In the genomic region with DNA sequence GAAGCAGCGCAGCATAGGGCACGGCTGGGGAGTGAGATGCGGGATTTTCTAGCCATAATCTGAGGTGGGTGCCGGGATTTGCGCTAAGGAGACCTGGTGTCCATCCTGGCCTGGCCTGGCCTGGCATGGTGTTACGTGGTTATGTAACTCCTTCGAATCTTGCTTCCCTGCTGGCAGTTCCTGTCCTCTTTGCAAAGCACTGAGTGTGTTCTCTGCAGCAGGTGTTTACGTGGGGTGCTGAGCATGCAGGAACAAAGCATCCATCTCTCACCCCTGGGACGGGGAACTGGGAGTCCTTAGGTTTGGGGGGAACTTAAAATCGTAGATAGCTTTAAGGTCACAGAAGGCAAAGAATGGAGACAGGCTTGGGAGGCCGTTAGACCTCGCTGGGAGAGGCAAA, we compare ENCODE assay signal across 9 mouse cellular contexts. TPM values are rescaled to one million over a fixed set of nuclear protein-coding genes. Genes with fewer than 3 reads are reported as not detected.
DNase-seq lines count a peak whose midpoint lies in the region; ATAC-seq and TF ChIP-seq lines count a peak whose summit lies in the region.
"Had no signal": no experiment of that assay in that cellular context is flagged by ENCODE, and none has a peak within 500 bp of the region (broad histone marks: within the 10 kb centered on the region; RNA-seq: fewer than 3 reads in every experiment).

No protein-coding gene starts in this region.

- TF ChIP-seq POLR2A in thymus, adult 2 months (IDR thresholded peaks at IDR 0.05; ENCODE audit: control insufficient read depth, extremely low read depth, insufficient read depth, low read length, poor library complexity), result no peak

- no peaks in the 10 kb centered on the region; the same call in 1 of the 2 replicates for H3K36me3 ChIP-seq in midbrain, embryonic 13.5 days
- no peaks in the 10 kb centered on the region for H3K36me3 ChIP-seq in midbrain, embryonic 16.5 days (ENCODE audit: control insufficient read depth, insufficient read depth, low read length)
- no peaks in the 10 kb centered on the region for H3K36me3 ChIP-seq in hindbrain, embryonic 12.5 days
- no peaks in the 10 kb centered on the region for H3K36me3 ChIP-seq in thymus, adult 2 months (ENCODE audit: control insufficient read depth, insufficient read depth, low read length)

- H3K27me3 ChIP-seq in midbrain, embryonic 13.5 days, result no peaks in the 10 kb centered on the region
- H3K27me3 ChIP-seq in midbrain, embryonic 16.5 days (ENCODE audit: control insufficient read depth, insufficient read depth, low read depth, low read length), result no peaks in the 10 kb centered on the region
- no peaks in the 10 kb centered on the region for H3K27me3 ChIP-seq in hindbrain, embryonic 12.5 days
- no peaks in the 10 kb centered on the region for H3K27me3 ChIP-seq in thymus, adult 2 months (ENCODE audit: control insufficient read depth, insufficient read depth, low read length)

- no peak for TF ChIP-seq CTCF in thymus, adult 2 months (IDR thresholded peaks at IDR 0.05; ENCODE audit: borderline replicate concordance, control insufficient read depth, extremely low read depth, insufficient read depth, low read length, poor library complexity)

- H3K27ac ChIP-seq in midbrain, embryonic 13.5 days, result peak overlapping the region; percentile 8; the same call in 1 of the 2 replicates
- no peak overlapping the region for H3K27ac ChIP-seq in midbrain, embryonic 16.5 days (ENCODE audit: low read length)
- peak overlapping the region; percentile 55; the same call in 1 of the 2 replicates for H3K27ac ChIP-seq in hindbrain, embryonic 12.5 days
- H3K27ac ChIP-seq in thymus, adult 2 months (ENCODE audit: control insufficient read depth, insufficient read depth, low read length), result peak overlapping the region; percentile 80

- peak; percentile 36 to 46 for DNase-seq in cerebellum, adult 18-20 months
- DNase-seq in thymus, adult 2 months, result peak; percentile 43
- no peak for DNase-seq in layer of hippocampus, adult 8-10 months (ENCODE audit: low spot score in 2 of 2)
- no peak for DNase-seq in kidney, adult 18-20 months

- no peak overlapping the region for H3K9ac ChIP-seq in midbrain, embryonic 13.5 days (replicated peaks)
- no peak overlapping the region for H3K9ac ChIP-seq in midbrain, embryonic 16.5 days (ENCODE audit: low read depth, low read length)
- H3K9ac ChIP-seq in hindbrain, embryonic 12.5 days, result no peak overlapping the region

- ATAC-seq in cerebellum, adult (ENCODE audit: insufficient number of reproducible peaks, low FRiP score, low TSS enrichment), result no peak
- ATAC-seq in midbrain, embryonic 13.5 days, result no peak
- ATAC-seq in midbrain, embryonic 16.5 days, result no peak
- ATAC-seq in hindbrain, embryonic 12.5 days (ENCODE audit: low FRiP score), result no peak

- no peak overlapping the region for H3K4me2 ChIP-seq in midbrain, embryonic 13.5 days (replicated peaks)
- no peak overlapping the region for H3K4me2 ChIP-seq in midbrain, embryonic 16.5 days (ENCODE audit: low read length)
- no peak overlapping the region for H3K4me2 ChIP-seq in hindbrain, embryonic 12.5 days (replicated peaks)

- WGBS in midbrain, embryonic 13.5 days, result 74% methylated on average over 12 of the region's 12 CpGs
- 72% methylated on average over 12 of the region's 12 CpGs for WGBS in midbrain, embryonic 16.5 days
- WGBS in hindbrain, embryonic 12.5 days, result 76% methylated on average over 12 of the region's 12 CpGs
- 46% methylated on average over 12 of the region's 12 CpGs for WGBS in thymus, adult 2 months

- H3K4me3 ChIP-seq in midbrain, embryonic 13.5 days (replicated peaks), result no peak overlapping the region
- H3K4me3 ChIP-seq in midbrain, embryonic 16.5 days (ENCODE audit: low read depth, low read length), result no peak overlapping the region
- no peak overlapping the region for H3K4me3 ChIP-seq in hindbrain, embryonic 12.5 days
- no peak overlapping the region for H3K4me3 ChIP-seq in thymus, adult 2 months (ENCODE audit: control insufficient read depth, insufficient read depth, low read length)

- H3K9me3 ChIP-seq in midbrain, embryonic 13.5 days, result no peaks in the 10 kb centered on the region
- H3K9me3 ChIP-seq in midbrain, embryonic 16.5 days (replicated peaks; ENCODE audit: control insufficient read depth, low read length, poor library complexity, severe bottlenecking), result no peaks in the 10 kb centered on the region
- no peaks in the 10 kb centered on the region for H3K9me3 ChIP-seq in hindbrain, embryonic 12.5 days (replicated peaks)

- peaks cover 49% of the 10 kb centered on the region for H3K4me1 ChIP-seq in midbrain, embryonic 13.5 days (replicated peaks)
- H3K4me1 ChIP-seq in midbrain, embryonic 16.5 days (ENCODE audit: control insufficient read depth, insufficient read depth, low read length), result peaks cover 24% of the 10 kb centered on the region
- peaks cover 55% of the 10 kb centered on the region for H3K4me1 ChIP-seq in hindbrain, embryonic 12.5 days
- peaks cover 66% of the 10 kb centered on the region for H3K4me1 ChIP-seq in thymus, adult 2 months (replicated peaks; ENCODE audit: control insufficient read depth, insufficient read depth, low read length)

RNA-seq across cellular contexts. Expression of gene C1qtnf9, which starts 28.3 kb away (rescaled TPM):
- polyA plus RNA-seq in midbrain, embryonic 13.5 days (2015; fragmentation: Nextera tagmentation; extraction: Ambion mirVana), result 0.10 TPM in 1 of 2 replicates, not detected in the other
- not detected in 2 replicates for polyA plus RNA-seq in midbrain, embryonic 16.5 days (2015; fragmentation: Nextera tagmentation; extraction: Ambion mirVana)
- polyA plus RNA-seq in hindbrain, embryonic 12.5 days (2016; fragmentation: Nextera tagmentation; extraction: Ambion mirVana), result 0.20 and 0.43 TPM in 2 replicates
- 2.7 and 4.1 TPM in 2 replicates for polyA plus RNA-seq in thymus, adult 2 months (2012; rRNA removed)
- total RNA-seq in layer of hippocampus, adult 8-10 months (2022), result under 1 TPM in 3 of 4 experiments, not detected in 1; 0.20 to 0.34 (median 0.23) TPM
- total RNA-seq: granulocyte monocyte progenitor cell, adult 5-6 weeks had no signal

RNA-seq across cellular contexts. Expression of gene Mipep, which starts 44.8 kb away (rescaled TPM):
- polyA plus RNA-seq in midbrain, embryonic 13.5 days (2015; fragmentation: Nextera tagmentation; extraction: Ambion mirVana), result 17.2 and 18.1 TPM in 2 replicates
- polyA plus RNA-seq in midbrain, embryonic 16.5 days (2015; fragmentation: Nextera tagmentation; extraction: Ambion mirVana), result 20.3 and 20.7 TPM in 2 replicates
- polyA plus RNA-seq in hindbrain, embryonic 12.5 days (2016; fragmentation: Nextera tagmentation; extraction: Ambion mirVana), result 21.4 and 22.3 TPM in 2 replicates
- 10.3 and 13.7 TPM in 2 replicates for polyA plus RNA-seq in thymus, adult 2 months (2012; rRNA removed)
- total RNA-seq in layer of hippocampus, adult 8-10 months (2022), result 10 to 100 TPM; 30.2 to 32.4 (median 30.9) TPM

Comparison
In these comparisons a context has a peak if more than half of its experiments do, and no peak if none do; other contexts are left out.
1. DNase-seq: peak in cerebellum, adult 18-20 months (2 of 2) and thymus, adult 2 months (single experiment); none in layer of hippocampus, adult 8-10 months (0 of 2) and kidney, adult 18-20 months (single experiment).